Mouse (Mus musculus): Measurements from ENCODE around the gene Ezr. TPM values are rescaled to one million over a fixed set of nuclear protein-coding genes. Genes with fewer than 3 reads are reported as not detected.

Ezr gene
- 144 and 166 TPM in 2 replicates for polyA plus RNA-seq (2015; fragmentation: Nextera tagmentation; extraction: Ambion mirVana)

DNA sequence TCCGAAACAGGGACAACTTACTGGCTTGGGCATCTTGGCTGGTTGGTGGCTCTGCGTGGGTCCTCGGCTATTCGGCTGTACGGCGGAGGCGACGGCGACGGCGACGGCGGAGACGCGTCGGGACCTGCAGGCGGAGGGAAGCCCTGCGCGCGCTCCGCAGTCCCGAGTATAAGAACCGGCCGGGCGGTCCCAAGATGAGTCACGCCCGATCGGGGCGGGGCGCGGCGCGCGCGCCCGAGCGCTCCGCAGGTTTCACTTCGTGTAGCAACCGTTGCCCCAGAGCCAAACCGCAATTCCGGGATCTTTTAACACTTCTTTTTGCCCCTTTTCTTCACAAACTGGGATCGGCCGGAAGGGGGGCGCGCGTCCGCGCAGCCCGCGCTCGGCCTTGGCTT lies at the start of gene Ezr:
TSS of gene Ezr (minus strand) at position 174 of the 395 bp plus-strand sequence.
- Histone ChIP-seq H3K4me1 (ENCODE audit: control insufficient read depth, insufficient read depth, low read length) (peaks cover 28% of the 10 kb centered on the region), H3K36me3 (ENCODE audit: control insufficient read depth, insufficient read depth) (no peaks in the 10 kb centered on the region), H3K9ac (ENCODE audit: low read length) (peak within 1 kb of the TSS; percentile 86), H3K27ac (ENCODE audit: low read length) (peak within 1 kb of the TSS; percentile 93), H3K27me3 (ENCODE audit: control insufficient read depth, insufficient read depth, low read length) (no peaks in the 10 kb centered on the region), H3K9me3 (replicated peaks; ENCODE audit: control insufficient read depth, low read length) (no peaks in the 10 kb centered on the region), H3K4me2 (ENCODE audit: low read depth, low read length) (peak within 1 kb of the TSS; percentile 61), H3K4me3 (ENCODE audit: low read length) (peak within 1 kb of the TSS; percentile 74)
- peak; percentile 86 for ATAC-seq (replicated peaks; ENCODE audit: extremely low read depth, insufficient read depth, low FRiP score)
- under 1% methylated on average over 52 of the region's 52 CpGs for WGBS

DNA sequence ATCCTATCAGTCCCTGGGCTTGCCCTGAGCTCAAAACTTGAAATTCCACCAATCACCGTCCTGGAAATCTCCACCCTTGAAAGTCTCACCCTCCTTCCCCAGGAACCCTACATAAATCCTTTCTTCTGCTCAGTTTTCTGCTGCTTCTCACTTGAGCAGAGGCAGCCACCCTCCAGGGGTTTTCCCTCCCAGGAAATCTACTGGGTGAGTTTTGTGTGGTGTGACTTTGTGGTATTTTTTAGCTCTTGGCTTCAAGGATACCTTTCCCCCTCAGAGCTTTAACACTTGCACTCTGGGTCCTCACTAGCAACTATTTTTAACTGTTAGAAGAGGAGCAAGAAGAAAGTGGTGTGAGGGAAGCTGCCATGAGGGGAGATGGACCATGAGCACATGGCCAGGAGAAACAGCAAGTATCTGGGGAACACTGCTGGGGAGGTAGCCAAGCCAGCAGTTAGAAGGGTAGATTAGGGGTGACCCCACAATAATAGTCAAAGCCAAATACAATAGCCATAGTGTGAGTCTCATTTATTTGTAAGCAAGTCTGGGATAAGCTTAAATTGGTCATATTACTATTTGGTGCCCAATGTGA lies 47.5 kb upstream of the Ezr start:
- no peaks in the 10 kb centered on the region for H3K9me3 ChIP-seq (replicated peaks; ENCODE audit: control insufficient read depth, low read length)
- ATAC-seq (replicated peaks; ENCODE audit: extremely low read depth, insufficient read depth, low FRiP score) = no peak
- WGBS = 74% methylated on average over 1 of the region's 1 CpGs
- no peaks in the 10 kb centered on the region for H3K36me3 ChIP-seq (ENCODE audit: control insufficient read depth, insufficient read depth)
- H3K4me3 ChIP-seq (ENCODE audit: low read length) = no peak overlapping the region
- H3K9ac ChIP-seq (ENCODE audit: low read length) = no peak overlapping the region
- no peak overlapping the region for H3K27ac ChIP-seq (ENCODE audit: low read length)
- H3K4me1 ChIP-seq (ENCODE audit: control insufficient read depth, insufficient read depth, low read length) = peaks cover 5% of the 10 kb centered on the region; the same call in 1 of the 2 replicates
- no peak overlapping the region for H3K4me2 ChIP-seq (ENCODE audit: low read depth, low read length)
- no peaks in the 10 kb centered on the region for H3K27me3 ChIP-seq (ENCODE audit: control insufficient read depth, insufficient read depth, low read length)

DNA sequence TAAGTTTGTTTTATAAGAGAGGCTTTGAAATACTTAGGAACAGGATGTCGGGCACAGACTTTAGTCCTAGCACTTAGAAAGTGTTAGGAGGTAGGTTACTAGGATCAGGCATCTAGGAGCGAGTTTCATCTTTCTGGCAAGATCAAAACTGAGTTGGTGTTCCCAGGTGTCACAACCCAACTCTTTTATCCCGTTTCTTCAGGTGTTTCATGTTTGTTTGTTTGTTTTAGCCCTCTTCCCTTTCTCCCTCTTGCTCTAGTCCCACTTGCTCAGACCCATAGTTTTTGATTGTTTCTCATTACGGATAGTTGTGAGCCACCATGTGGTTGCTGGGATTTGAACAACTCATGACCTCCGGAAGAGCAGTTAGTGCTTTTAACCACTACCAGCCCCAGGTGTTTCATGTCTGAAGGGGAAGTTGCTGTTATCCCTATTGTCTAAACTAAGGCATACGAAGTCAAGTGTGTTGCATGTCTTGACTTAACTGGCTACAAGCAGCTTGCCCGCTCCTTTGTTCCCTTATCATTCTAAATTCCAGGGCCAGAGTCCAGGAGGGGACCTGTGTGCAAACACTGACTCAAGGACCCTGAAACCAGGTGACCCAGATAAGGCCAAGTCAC lies 46.1 kb upstream of the Ezr start:
- WGBS = 57% methylated on average over 7 of the region's 7 CpGs
- peak overlapping the region; percentile 84 for H3K9ac ChIP-seq (ENCODE audit: low read length)
- H3K4me3 ChIP-seq (ENCODE audit: low read length) = peak overlapping the region; percentile 75
- no peak for ATAC-seq (replicated peaks; ENCODE audit: extremely low read depth, insufficient read depth, low FRiP score)
- no peaks in the 10 kb centered on the region for H3K27me3 ChIP-seq (ENCODE audit: control insufficient read depth, insufficient read depth, low read length)
- H3K4me2 ChIP-seq (ENCODE audit: low read depth, low read length) = peak overlapping the region; percentile 87
- peaks cover 5% of the 10 kb centered on the region; the same call in 1 of the 2 replicates for H3K4me1 ChIP-seq (ENCODE audit: control insufficient read depth, insufficient read depth, low read length)
- H3K9me3 ChIP-seq (replicated peaks; ENCODE audit: control insufficient read depth, low read length) = no peaks in the 10 kb centered on the region
- H3K36me3 ChIP-seq (ENCODE audit: control insufficient read depth, insufficient read depth) = no peaks in the 10 kb centered on the region
- H3K27ac ChIP-seq (ENCODE audit: low read length) = peak overlapping the region; percentile 95

DNA sequence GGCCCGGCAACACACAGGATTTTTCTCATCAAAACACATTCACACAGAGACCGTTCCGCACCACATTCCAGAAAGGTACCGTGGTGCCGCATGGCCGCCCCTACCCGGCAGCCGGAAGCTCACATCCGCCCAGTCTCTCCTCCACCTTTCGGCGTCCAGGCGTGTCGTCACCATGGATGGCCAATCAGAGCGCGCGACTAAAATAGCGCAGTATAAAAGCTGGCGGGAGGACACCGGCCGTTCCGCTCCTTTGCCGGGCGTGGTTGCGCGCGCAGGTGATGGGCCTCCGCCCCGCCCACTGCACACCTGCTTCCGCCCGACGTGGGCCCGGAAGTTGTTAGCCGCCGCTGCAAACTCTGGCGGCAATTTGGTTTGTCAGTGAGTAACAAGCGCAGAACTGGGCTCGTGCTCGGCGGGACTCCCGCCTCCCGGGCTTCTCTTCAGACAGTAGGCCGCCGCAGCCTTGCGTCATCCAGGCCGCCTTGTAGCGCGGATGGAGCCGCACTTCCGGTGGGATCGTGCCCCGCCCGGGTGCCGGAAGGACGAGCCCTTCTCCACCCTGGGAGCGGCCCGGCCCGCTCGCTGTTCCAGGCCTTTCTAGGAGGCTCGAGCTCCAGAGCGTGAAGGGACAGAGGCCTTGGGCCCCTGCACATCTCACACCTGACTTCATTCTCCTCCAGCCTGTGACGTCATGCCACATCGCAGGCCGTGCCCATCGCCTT lies 45.3 kb upstream of the Ezr start:
- H3K27ac ChIP-seq (ENCODE audit: low read length) = peak overlapping the region; percentile 95
- no peaks in the 10 kb centered on the region for H3K36me3 ChIP-seq (ENCODE audit: control insufficient read depth, insufficient read depth)
- no peaks in the 10 kb centered on the region for H3K27me3 ChIP-seq (ENCODE audit: control insufficient read depth, insufficient read depth, low read length)
- H3K9ac ChIP-seq (ENCODE audit: low read length) = peak overlapping the region; percentile 84
- peaks cover 5% of the 10 kb centered on the region; the same call in 1 of the 2 replicates for H3K4me1 ChIP-seq (ENCODE audit: control insufficient read depth, insufficient read depth, low read length)
- ATAC-seq (replicated peaks; ENCODE audit: extremely low read depth, insufficient read depth, low FRiP score) = peak; percentile 95
- H3K4me2 ChIP-seq (ENCODE audit: low read depth, low read length) = peak overlapping the region; percentile 87
- H3K4me3 ChIP-seq (ENCODE audit: low read length) = peak overlapping the region; percentile 75
- no peaks in the 10 kb centered on the region for H3K9me3 ChIP-seq (replicated peaks; ENCODE audit: control insufficient read depth, low read length)
- 1% methylated on average over 64 of the region's 64 CpGs for WGBS

DNA sequence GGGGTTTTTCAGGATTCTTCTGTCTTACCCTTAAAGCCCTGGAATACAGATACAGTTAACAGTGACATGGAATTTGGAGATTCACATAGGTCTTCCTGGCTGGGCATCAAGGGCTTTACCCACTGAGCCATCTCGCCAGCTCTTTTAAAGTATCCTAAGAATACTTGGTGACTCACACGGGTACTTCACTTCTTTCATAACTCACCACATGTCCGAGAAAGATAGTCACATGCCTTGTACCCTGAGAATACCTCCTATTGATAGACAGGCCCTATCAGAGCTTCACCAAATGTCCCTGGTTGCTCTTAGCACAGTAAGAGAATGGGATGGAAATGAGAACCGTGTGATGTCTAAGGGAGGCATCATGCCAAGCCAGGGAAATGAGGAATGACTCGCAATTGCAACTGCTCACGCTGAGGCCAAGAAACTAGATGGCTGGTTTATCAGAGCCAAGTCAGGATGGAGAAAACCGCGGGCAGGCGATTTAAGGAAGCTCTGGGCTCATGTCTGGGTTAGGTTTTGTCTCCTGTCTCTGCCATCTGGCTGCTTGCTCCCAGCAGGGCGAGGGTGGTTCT lies 44.7 kb upstream of the Ezr start:
- Histone ChIP-seq H3K27me3 (ENCODE audit: control insufficient read depth, insufficient read depth, low read length) (no peaks in the 10 kb centered on the region), H3K9ac (ENCODE audit: low read length) (peak overlapping the region; percentile 84), H3K4me1 (ENCODE audit: control insufficient read depth, insufficient read depth, low read length) (peaks cover 5% of the 10 kb centered on the region; the same call in 1 of the 2 replicates), H3K36me3 (ENCODE audit: control insufficient read depth, insufficient read depth) (no peaks in the 10 kb centered on the region), H3K4me2 (ENCODE audit: low read depth, low read length) (peak overlapping the region; percentile 87), H3K9me3 (replicated peaks; ENCODE audit: control insufficient read depth, low read length) (no peaks in the 10 kb centered on the region), H3K4me3 (ENCODE audit: low read length) (peak overlapping the region; percentile 75), H3K27ac (ENCODE audit: low read length) (peak overlapping the region; percentile 95)
- WGBS = 16% methylated on average over 10 of the region's 10 CpGs
- peak; percentile 14; the same call in 1 of the 2 replicates for ATAC-seq (replicated peaks; ENCODE audit: extremely low read depth, insufficient read depth, low FRiP score)

DNA sequence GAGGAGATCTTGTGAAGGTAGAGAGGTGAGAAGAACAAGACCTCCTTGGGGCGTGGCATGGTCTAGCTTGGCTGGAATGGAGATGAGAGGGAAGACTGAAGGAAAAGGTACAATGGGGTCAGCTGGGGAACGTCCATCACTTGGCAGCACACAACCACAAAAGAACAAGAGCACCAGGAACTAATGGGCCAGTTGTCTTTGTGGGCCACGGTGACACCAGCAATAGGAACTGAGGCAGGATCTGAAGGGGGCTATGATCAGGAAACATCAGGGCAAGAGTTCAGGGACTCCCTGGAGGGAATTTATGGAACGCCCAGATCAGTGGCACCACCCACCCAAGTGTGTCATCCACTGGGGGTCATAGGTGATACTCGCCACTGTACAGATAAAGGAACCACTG lies 34.2 kb upstream of the Ezr start:
- Histone ChIP-seq H3K4me1 (ENCODE audit: control insufficient read depth, insufficient read depth, low read length) (peaks cover 16% of the 10 kb centered on the region), H3K27ac (ENCODE audit: low read length) (no peak overlapping the region), H3K9me3 (replicated peaks; ENCODE audit: control insufficient read depth, low read length) (no peaks in the 10 kb centered on the region; the same call in 1 of the 2 replicates), H3K27me3 (ENCODE audit: control insufficient read depth, insufficient read depth, low read length) (no peaks in the 10 kb centered on the region), H3K36me3 (ENCODE audit: control insufficient read depth, insufficient read depth) (no peaks in the 10 kb centered on the region), H3K4me2 (ENCODE audit: low read depth, low read length) (no peak overlapping the region), H3K4me3 (ENCODE audit: low read length) (no peak overlapping the region), H3K9ac (ENCODE audit: low read length) (no peak overlapping the region)
- 70% methylated on average over 5 of the region's 5 CpGs for WGBS
- ATAC-seq (replicated peaks; ENCODE audit: extremely low read depth, insufficient read depth, low FRiP score) = no peak

DNA sequence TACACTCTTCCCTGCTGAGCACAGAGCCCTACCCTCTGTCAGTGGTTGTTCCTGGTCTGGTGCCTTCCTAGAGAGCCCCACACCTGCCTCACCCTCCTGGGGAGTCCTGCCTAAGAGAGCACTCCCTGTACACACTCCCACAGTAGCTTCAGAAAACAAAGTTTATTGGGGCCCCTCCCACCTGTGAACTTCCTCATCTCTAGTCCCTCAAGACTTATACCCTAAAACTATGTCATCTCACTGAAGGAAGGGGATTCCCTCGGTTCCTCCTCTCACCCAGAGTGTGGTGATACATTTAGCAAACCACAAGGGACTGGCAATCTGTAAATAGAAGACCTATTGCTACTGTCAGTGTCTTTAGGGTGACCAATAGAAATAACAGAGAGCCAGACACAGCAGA lies 33.6 kb upstream of the Ezr start:
- Histone ChIP-seq H3K4me3 (ENCODE audit: low read length) (no peak overlapping the region), H3K27me3 (ENCODE audit: control insufficient read depth, insufficient read depth, low read length) (no peaks in the 10 kb centered on the region), H3K4me2 (ENCODE audit: low read depth, low read length) (no peak overlapping the region), H3K27ac (ENCODE audit: low read length) (no peak overlapping the region), H3K4me1 (ENCODE audit: control insufficient read depth, insufficient read depth, low read length) (peaks cover 16% of the 10 kb centered on the region), H3K9ac (ENCODE audit: low read length) (no peak overlapping the region), H3K9me3 (replicated peaks; ENCODE audit: control insufficient read depth, low read length) (no peaks in the 10 kb centered on the region; the same call in 1 of the 2 replicates), H3K36me3 (ENCODE audit: control insufficient read depth, insufficient read depth) (no peaks in the 10 kb centered on the region)
- WGBS = 55% methylated on average over 1 of the region's 1 CpGs
- no peak for ATAC-seq (replicated peaks; ENCODE audit: extremely low read depth, insufficient read depth, low FRiP score)

DNA sequence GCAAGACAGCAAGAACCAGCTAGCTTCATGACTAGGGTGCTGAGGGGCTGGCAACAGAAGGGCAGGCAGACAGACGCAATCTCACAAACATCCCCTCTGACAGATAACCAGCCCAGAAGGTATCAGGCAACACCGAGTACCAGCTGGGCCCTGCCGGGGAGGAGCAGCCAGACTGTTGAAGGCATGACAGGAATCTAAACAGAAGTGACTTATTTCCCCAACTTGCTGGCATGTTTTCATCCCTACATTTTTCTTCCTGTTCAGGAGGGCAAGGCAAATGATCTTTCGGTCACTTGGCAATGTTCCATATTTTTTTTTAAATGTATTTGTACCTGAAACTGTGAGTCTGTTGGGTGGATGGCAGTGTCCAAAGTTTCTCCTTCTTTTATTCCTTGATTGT lies 32.1 kb upstream of the Ezr start:
- WGBS = 17% methylated on average over 4 of the region's 4 CpGs
- H3K9ac ChIP-seq (ENCODE audit: low read length) = peak overlapping the region; percentile 29; the same call in 1 of the 2 replicates
- no peaks in the 10 kb centered on the region for H3K36me3 ChIP-seq (ENCODE audit: control insufficient read depth, insufficient read depth)
- no peaks in the 10 kb centered on the region; the same call in 1 of the 2 replicates for H3K9me3 ChIP-seq (replicated peaks; ENCODE audit: control insufficient read depth, low read length)
- peaks cover 16% of the 10 kb centered on the region for H3K4me1 ChIP-seq (ENCODE audit: control insufficient read depth, insufficient read depth, low read length)
- no peak overlapping the region for H3K4me3 ChIP-seq (ENCODE audit: low read length)
- ATAC-seq (replicated peaks; ENCODE audit: extremely low read depth, insufficient read depth, low FRiP score) = no peak
- H3K27ac ChIP-seq (ENCODE audit: low read length) = no peak overlapping the region
- H3K4me2 ChIP-seq (ENCODE audit: low read depth, low read length) = no peak overlapping the region
- no peaks in the 10 kb centered on the region for H3K27me3 ChIP-seq (ENCODE audit: control insufficient read depth, insufficient read depth, low read length)
